Mouse (Mus musculus) frontal cortex, postnatal 14 days (tissue): ENCODE measurements around the gene Ush1g.
A peak's percentile ranks its signal among the peaks of the same experiment; 100 is the strongest.

Experiments
- DNase-seq, 2 experiments: peaks; one replicate each; pipeline ENCODE4 v3.0.0; 2022; ENCODE audit warnings: low spot score in 2 of 2

The Ush1g gene

GRCm38 (mm10) chr11:115334531-115334930, 12.7 kb upstream of the Ush1g start, which contains the start of gene Otop3:
Otop3 (plus strand) TSS chr11:115334731.
- DNase-seq = no peak

GRCm38 (mm10) chr11:115329339-115329738, 7.5 kb upstream of the Ush1g start:
- no peak for DNase-seq

GRCm38 (mm10) chr11:115326730-115327129, 4.9 kb upstream of the Ush1g start:
- no peak for DNase-seq

- DNase-seq = no peak
These were observed 1.5 kb upstream of the Ush1g start for GRCm38 (mm10) chr11:115323354-115323753.

- no peak for DNase-seq
These were observed 2.0 kb downstream of the Ush1g start for GRCm38 (mm10) chr11:115319704-115320383.

GRCm38 (mm10) chr11:115318245-115319027, 3.4 kb downstream of the Ush1g start:
- DNase-seq = no peak

- DNase-seq = no peak
These were observed 4.6 kb downstream of the Ush1g start for GRCm38 (mm10) chr11:115317204-115317603.

GRCm38 (mm10) chr11:115314249-115314648, 7.6 kb downstream of the Ush1g start:
- no peak for DNase-seq

- no peak for DNase-seq
These were observed 13.1 kb downstream of the Ush1g start for GRCm38 (mm10) chr11:115308781-115309180.

GRCm38 (mm10) chr11:115306863-115307262, 15.0 kb downstream of the Ush1g start, which contains the start of gene Otop2:
Otop2 (plus strand) TSS chr11:115307163.
- no peak for DNase-seq

GRCm38 (mm10) chr11:115303167-115303566, 18.7 kb downstream of the Ush1g start:
- no peak for DNase-seq

- no peak for DNase-seq
These were observed 20.5 kb downstream of the Ush1g start for GRCm38 (mm10) chr11:115301351-115301750.

- no peak for DNase-seq
These were observed 21.1 kb downstream of the Ush1g start for GRCm38 (mm10) chr11:115300745-115301144.

GRCm38 (mm10) chr11:115298160-115298559, 23.7 kb downstream of the Ush1g start:
- DNase-seq = no peak

GRCm38 (mm10) chr11:115297214-115297826, 24.5 kb downstream of the Ush1g start, which contains the start of gene Fads6:
Fads6 (minus strand) TSS chr11:115297663.
- DNase-seq = peak; percentile 52 to 61

GRCm38 (mm10) chr11:115296471-115297210, 25.2 kb downstream of the Ush1g start:
- DNase-seq = no peak

GRCm38 (mm10) chr11:115295939-115296338, 25.9 kb downstream of the Ush1g start:
- no peak for DNase-seq

- no peak for DNase-seq
These were observed 29.0 kb downstream of the Ush1g start for GRCm38 (mm10) chr11:115292631-115293375.

GRCm38 (mm10) chr11:115291503-115291902, 30.3 kb downstream of the Ush1g start:
- DNase-seq = no peak

- no peak for DNase-seq
These were observed 30.9 kb downstream of the Ush1g start for GRCm38 (mm10) chr11:115290919-115291318.

- DNase-seq = no peak
These were observed 31.5 kb downstream of the Ush1g start for GRCm38 (mm10) chr11:115290314-115290713.
